Mouse (Mus musculus): Measurements from ENCODE around the gene Sdccag8. TPM values are rescaled to one million over a fixed set of nuclear protein-coding genes. Genes with fewer than 3 reads are reported as not detected.
"Not testable (repeated sequence)": the region's sequence is repeated elsewhere in the genome, so short reads cannot be mapped to it uniquely, and the experiment has no call there.

Gene Sdccag8
- polyA plus RNA-seq, 1 experiment from 2014 or later, result 15.6 TPM

DNA sequence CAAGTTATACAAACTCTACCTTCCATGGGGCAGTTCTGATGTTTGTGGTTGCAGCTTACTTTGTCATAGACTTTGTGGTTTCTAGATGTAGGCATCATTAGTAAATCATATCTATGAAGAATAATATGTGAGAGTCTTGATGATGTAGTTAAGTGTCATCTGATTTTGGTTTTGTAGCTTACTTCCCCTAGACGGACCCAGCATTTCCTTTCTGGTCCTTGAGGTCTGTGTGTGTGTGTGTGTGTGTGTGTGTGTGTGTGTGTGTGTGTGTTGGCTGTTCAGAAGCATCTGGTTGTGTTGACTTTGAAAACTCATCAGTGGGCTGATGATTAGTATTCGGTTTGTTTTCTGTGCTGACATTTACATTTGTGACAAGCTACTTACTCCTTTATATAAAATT, 17.6 kb downstream of the Sdccag8 start:
- H3K4me1 ChIP-seq, result no peaks in the 10 kb centered on the region; the same call in 1 of the 2 replicates
- H3K9me3 ChIP-seq, result no peaks in the 10 kb centered on the region
- no peak overlapping the region for H3K4me2 ChIP-seq
- no peak overlapping the region for H3K27ac ChIP-seq
- H3K9ac ChIP-seq, result no peak overlapping the region
- no peaks in the 10 kb centered on the region for H3K27me3 ChIP-seq (replicated peaks)
- 61% methylated on average over 2 of the region's 2 CpGs for WGBS
- no peak overlapping the region for H3K4me3 ChIP-seq (replicated peaks)
- no peaks in the 10 kb centered on the region for H3K36me3 ChIP-seq
- ATAC-seq (ENCODE audit: insufficient read depth, low FRiP score, low read depth), result no peak

- Histone ChIP-seq H3K27me3 (replicated peaks) (no peaks in the 10 kb centered on the region), H3K4me2 (no peak overlapping the region), H3K9me3 (no peaks in the 10 kb centered on the region), H3K4me3 (replicated peaks) (no peak overlapping the region), H3K4me1 (no peaks in the 10 kb centered on the region; the same call in 1 of the 2 replicates), H3K36me3 (no peaks in the 10 kb centered on the region), H3K9ac (no peak overlapping the region), H3K27ac (no peak overlapping the region)
- WGBS, result 61% methylated on average over 8 of the region's 8 CpGs
- ATAC-seq (ENCODE audit: insufficient read depth, low FRiP score, low read depth), result no peak
Observed at GRCm38 (mm10) chr1:176832607-176833006, 18.1 kb downstream of the Sdccag8 start.

- Histone ChIP-seq H3K4me3 (replicated peaks) (no peak overlapping the region), H3K27ac (no peak overlapping the region), H3K4me1 (no peaks in the 10 kb centered on the region; the same call in 1 of the 2 replicates), H3K36me3 (no peaks in the 10 kb centered on the region), H3K9ac (no peak overlapping the region), H3K4me2 (no peak overlapping the region), H3K27me3 (replicated peaks) (no peaks in the 10 kb centered on the region), H3K9me3 (no peaks in the 10 kb centered on the region)
- ATAC-seq (ENCODE audit: insufficient read depth, low FRiP score, low read depth), result no peak
Observed at GRCm38 (mm10) chr1:176833257-176833656, 18.8 kb downstream of the Sdccag8 start.

DNA sequence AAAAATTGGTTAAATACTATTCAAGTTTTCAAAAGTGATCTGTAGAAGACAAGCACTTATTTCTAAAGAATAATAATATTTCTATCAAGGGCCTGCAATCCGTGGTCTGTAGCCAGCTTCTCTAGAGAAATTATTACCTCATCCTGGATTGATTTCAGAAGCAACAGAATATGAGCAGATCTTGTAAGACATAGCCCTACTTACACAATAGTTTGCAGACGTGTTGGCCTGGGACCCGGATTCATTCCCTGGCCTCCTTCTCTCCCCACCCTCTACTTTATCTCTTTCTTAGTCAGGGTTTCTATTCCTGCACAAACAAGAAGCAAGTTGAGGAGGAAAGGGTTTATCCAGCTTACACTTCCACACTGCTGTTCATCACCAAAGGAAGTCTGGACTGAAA, 19.5 kb downstream of the Sdccag8 start:
- Histone ChIP-seq H3K4me2 (no peak overlapping the region), H3K9me3 (no peaks in the 10 kb centered on the region), H3K4me1 (no peaks in the 10 kb centered on the region; the same call in 1 of the 2 replicates), H3K36me3 (no peaks in the 10 kb centered on the region), H3K9ac (no peak overlapping the region), H3K4me3 (replicated peaks) (no peak overlapping the region), H3K27me3 (replicated peaks) (no peaks in the 10 kb centered on the region), H3K27ac (no peak overlapping the region)
- no peak for ATAC-seq (ENCODE audit: insufficient read depth, low FRiP score, low read depth)
- 61% methylated on average over 3 of the region's 3 CpGs for WGBS

GRCm38 (mm10) chr1:176834880-176835279, 20.4 kb downstream of the Sdccag8 start:
- no peaks in the 10 kb centered on the region for H3K36me3 ChIP-seq
- no peak overlapping the region for H3K27ac ChIP-seq
- H3K27me3 ChIP-seq (replicated peaks), result no peaks in the 10 kb centered on the region
- WGBS, result 62% methylated on average over 6 of the region's 6 CpGs
- no peak overlapping the region for H3K4me3 ChIP-seq (replicated peaks)
- ATAC-seq (ENCODE audit: insufficient read depth, low FRiP score, low read depth), result no peak
- no peaks in the 10 kb centered on the region; the same call in 1 of the 2 replicates for H3K4me1 ChIP-seq
- no peaks in the 10 kb centered on the region for H3K9me3 ChIP-seq
- no peak overlapping the region for H3K9ac ChIP-seq
- H3K4me2 ChIP-seq, result peak overlapping the region; percentile 70

DNA sequence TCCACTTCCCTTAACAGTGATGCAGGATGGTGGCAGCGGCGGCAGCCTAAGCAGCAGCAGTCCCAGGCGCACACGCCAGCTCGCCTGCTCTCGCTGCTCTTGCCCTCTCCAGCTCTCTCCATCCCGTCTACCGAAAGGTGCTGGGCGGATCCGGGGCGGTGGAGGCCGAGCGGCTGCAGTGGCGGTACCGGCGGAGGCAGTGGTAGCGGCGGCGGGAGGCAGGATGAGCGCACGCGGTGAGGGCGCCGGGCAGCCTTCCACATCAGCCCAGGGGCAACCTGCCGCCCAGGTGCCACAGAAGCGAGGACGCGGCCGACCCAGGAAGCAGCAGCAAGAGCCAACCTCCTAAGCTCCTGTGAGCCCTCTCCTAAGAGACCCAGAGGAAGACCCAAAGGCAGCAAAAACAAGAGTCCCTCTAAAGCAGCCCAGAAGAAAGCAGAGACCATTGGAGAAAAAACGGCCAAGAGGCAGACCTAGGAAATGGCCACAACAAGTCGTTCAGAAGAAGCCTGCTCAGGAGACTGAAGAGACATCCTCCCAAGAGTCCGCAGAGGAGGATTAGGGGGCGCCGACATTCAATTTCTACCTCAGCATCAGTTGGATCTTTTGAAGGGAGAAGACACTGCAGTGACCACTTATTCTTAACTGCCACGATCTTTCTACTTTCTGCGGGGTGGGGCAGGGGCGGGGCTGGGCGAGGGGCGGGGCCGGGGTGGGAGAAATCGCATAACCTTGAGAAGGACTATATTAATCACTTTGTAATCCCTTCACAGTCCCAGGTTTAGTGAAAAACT, 21.2 kb downstream of the Sdccag8 start:
- WGBS, result 3% methylated on average over 41 of the region's 41 CpGs
- peak overlapping the region; percentile 70 for H3K4me2 ChIP-seq
- H3K27me3 ChIP-seq (replicated peaks), result no peaks in the 10 kb centered on the region
- H3K36me3 ChIP-seq, result no peaks in the 10 kb centered on the region
- H3K4me1 ChIP-seq, result no peaks in the 10 kb centered on the region; the same call in 1 of the 2 replicates
- peak; percentile 50; the same call in 1 of the 2 replicates for ATAC-seq (ENCODE audit: insufficient read depth, low FRiP score, low read depth)
- no peak overlapping the region for H3K27ac ChIP-seq
- H3K9me3 ChIP-seq, result no peaks in the 10 kb centered on the region
- peak overlapping the region; percentile 36 for H3K4me3 ChIP-seq (replicated peaks)
- H3K9ac ChIP-seq, result no peak overlapping the region

GRCm38 (mm10) chr1:176836562-176836961, 22.1 kb downstream of the Sdccag8 start:
- 66% methylated on average over 7 of the region's 7 CpGs for WGBS
- not testable (repeated sequence) for H3K9me3 ChIP-seq; H3K27me3 ChIP-seq (replicated peaks); H3K4me1 ChIP-seq; H3K27ac ChIP-seq; H3K9ac ChIP-seq; H3K4me2 ChIP-seq; H3K4me3 ChIP-seq (replicated peaks); H3K36me3 ChIP-seq; ATAC-seq (ENCODE audit: insufficient read depth, low FRiP score, low read depth)

GRCm38 (mm10) chr1:176845082-176845977, 30.9 kb downstream of the Sdccag8 start:
- Histone ChIP-seq H3K36me3 (no peaks in the 10 kb centered on the region), H3K4me2 (no peak overlapping the region), H3K4me3 (replicated peaks) (no peak overlapping the region), H3K9me3 (no peaks in the 10 kb centered on the region), H3K27ac (no peak overlapping the region), H3K9ac (no peak overlapping the region), H3K4me1 (no peaks in the 10 kb centered on the region), H3K27me3 (replicated peaks) (no peaks in the 10 kb centered on the region)
- WGBS, result 76% methylated on average over 17 of the region's 17 CpGs
- no peak for ATAC-seq (ENCODE audit: insufficient read depth, low FRiP score, low read depth)

DNA sequence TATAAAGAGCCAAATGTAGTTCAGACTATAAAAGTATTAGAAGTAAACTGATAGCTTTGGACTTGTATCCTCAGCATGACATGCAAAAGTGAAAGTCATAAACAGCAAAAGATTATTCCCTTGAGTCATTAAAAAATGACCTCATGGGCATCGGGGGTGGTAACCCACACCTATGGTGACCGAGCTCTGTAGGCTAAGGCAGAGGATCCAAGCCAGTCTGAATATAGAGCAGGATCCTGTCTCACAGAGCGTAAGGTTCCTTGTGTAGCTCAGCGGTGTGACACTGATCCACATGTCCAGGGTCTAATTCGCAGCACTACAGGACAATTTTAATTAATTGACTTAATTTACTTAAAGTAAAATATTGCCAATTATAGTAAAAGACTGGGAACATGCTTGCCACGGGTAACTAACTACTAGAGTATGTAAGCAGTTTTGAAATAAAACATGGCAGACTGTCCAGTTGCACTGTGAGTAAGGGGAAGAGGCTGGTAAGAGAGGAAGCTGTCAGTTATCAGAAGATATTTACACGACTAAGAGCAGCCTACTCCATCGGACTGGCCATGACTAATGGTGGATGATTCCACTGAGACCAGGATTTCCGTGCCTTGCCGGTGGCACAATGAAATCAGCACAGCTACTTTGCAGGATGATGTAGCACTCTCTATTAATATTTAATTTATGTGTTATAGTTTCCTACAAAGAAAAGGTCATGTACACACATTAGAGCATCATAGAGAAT, 32.8 kb downstream of the Sdccag8 start:
- no peak overlapping the region for H3K27ac ChIP-seq
- no peak overlapping the region for H3K9ac ChIP-seq
- 75% methylated on average over 10 of the region's 10 CpGs for WGBS
- no peaks in the 10 kb centered on the region for H3K36me3 ChIP-seq
- no peaks in the 10 kb centered on the region for H3K4me1 ChIP-seq
- no peaks in the 10 kb centered on the region for H3K27me3 ChIP-seq (replicated peaks)
- no peak overlapping the region for H3K4me3 ChIP-seq (replicated peaks)
- no peaks in the 10 kb centered on the region for H3K9me3 ChIP-seq
- no peak for ATAC-seq (ENCODE audit: insufficient read depth, low FRiP score, low read depth)
- H3K4me2 ChIP-seq, result no peak overlapping the region

- WGBS, result 59% methylated on average over 11 of the region's 11 CpGs
- no peak overlapping the region for H3K9ac ChIP-seq
- no peaks in the 10 kb centered on the region for H3K9me3 ChIP-seq
- no peaks in the 10 kb centered on the region for H3K4me1 ChIP-seq
- no peak overlapping the region for H3K27ac ChIP-seq
- H3K36me3 ChIP-seq, result no peaks in the 10 kb centered on the region
- no peak overlapping the region for H3K4me2 ChIP-seq
- H3K4me3 ChIP-seq (replicated peaks), result no peak overlapping the region
- H3K27me3 ChIP-seq (replicated peaks), result no peaks in the 10 kb centered on the region
- ATAC-seq (ENCODE audit: insufficient read depth, low FRiP score, low read depth), result no peak
Observed at GRCm38 (mm10) chr1:176848613-176849290, 34.3 kb downstream of the Sdccag8 start.

DNA sequence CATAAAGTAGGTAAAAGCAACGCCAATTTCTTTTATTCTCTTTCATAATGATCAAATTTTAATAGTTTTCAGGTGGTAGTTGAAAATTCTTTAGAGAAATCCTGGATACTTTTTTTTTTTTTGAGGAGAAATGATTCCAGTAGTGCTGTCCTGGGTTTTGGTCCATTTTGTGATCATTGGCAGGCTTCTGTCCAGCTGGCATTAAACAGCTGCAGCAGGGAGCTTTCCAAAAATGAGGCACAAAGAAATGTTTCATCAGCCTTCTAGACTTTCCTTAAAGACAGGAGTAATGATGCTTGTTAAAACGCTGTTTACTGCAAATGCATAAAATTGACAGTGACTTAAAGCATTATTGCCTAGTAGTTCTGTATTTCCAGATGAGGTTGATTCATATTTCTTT, 34.9 kb downstream of the Sdccag8 start:
- 73% methylated on average over 2 of the region's 2 CpGs for WGBS
- ATAC-seq (ENCODE audit: insufficient read depth, low FRiP score, low read depth), result no peak
- Histone ChIP-seq H3K4me3 (replicated peaks) (no peak overlapping the region), H3K9ac (no peak overlapping the region), H3K27ac (no peak overlapping the region), H3K9me3 (no peaks in the 10 kb centered on the region), H3K27me3 (replicated peaks) (no peaks in the 10 kb centered on the region), H3K4me1 (no peaks in the 10 kb centered on the region), H3K4me2 (no peak overlapping the region), H3K36me3 (no peaks in the 10 kb centered on the region)
